Comparison of ENCODE assay signal across 8 mouse cellular contexts in the genomic region with DNA sequence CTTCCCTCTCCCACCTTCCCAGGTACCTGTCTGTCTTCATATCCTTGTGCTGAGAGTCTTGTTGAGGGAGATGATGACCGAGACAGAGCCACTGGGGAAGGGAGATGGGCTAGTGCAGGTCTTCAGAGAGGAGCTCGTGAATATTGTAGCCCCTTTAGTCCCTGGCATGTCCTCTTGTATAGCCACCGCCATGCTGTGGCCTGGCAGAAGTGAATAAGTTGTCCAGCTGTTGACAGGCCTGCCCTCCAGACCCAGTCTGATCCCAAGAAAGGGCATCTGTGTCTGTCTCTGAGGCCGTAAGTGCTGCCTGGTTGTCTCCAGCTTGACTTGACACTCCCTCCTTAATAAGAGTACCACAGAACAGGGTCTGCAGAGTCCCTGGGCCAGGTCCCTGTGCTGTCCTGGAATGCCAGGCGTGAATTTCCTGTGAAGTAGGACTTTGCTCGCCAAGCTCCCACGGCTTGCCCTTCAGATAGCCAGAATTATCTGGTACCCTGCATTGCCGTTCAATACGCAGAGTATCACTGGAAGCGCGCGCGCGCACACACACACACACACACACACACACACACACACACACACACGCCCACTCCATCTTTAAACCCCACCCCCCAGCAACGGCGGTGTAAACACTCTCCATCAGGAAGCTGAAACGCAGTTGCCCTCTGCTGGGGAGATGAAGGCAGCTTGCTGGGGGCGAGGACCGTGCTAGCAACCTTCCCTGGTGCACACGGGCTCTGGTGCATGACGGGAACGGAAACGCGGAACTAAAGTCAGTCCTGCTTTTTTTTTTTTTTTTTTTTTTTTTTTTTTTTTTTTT.
A peak's percentile ranks its signal among the peaks of the same experiment; 100 is the strongest.
DNase-seq lines count a peak whose midpoint lies in the region; ATAC-seq and TF ChIP-seq lines count a peak whose summit lies in the region.

No protein-coding gene starts in this region.

- H3K27ac ChIP-seq in bone marrow macrophage, adult 2 months (ENCODE audit: insufficient read depth, low read depth, low read length), result peak overlapping the region; percentile 33
- H3K27ac ChIP-seq in forebrain, embryonic 10.5 days, result peak overlapping the region; percentile 91
- H3K27ac ChIP-seq in heart, embryonic 15.5 days, result peak overlapping the region; percentile 81
- peak overlapping the region; percentile 13; the same call in 1 of the 2 replicates for H3K27ac ChIP-seq in liver, embryonic 13.5 days
- H3K27ac ChIP-seq in stomach, postnatal 0 days (replicated peaks), result peak overlapping the region; percentile 67

- TF ChIP-seq EP300 in stomach, postnatal 0 days (optimal IDR thresholded peaks at IDR 0.05), result no peak

- TF ChIP-seq CTCF in bone marrow macrophage, adult 2 months (IDR thresholded peaks at IDR 0.05; ENCODE audit: low read depth, low read length), result peak; percentile 39; the same call in 1 of the 2 replicates
- peak; percentile 94 for TF ChIP-seq CTCF in stomach, postnatal 0 days (IDR thresholded peaks at IDR 0.05; ENCODE audit: low read depth)

- peaks cover 33% of the 10 kb centered on the region for H3K4me1 ChIP-seq in bone marrow macrophage, adult 2 months (ENCODE audit: control insufficient read depth, insufficient read depth, low read length)
- peaks cover 41% of the 10 kb centered on the region for H3K4me1 ChIP-seq in forebrain, embryonic 10.5 days
- peaks cover 29% of the 10 kb centered on the region for H3K4me1 ChIP-seq in heart, embryonic 15.5 days (replicated peaks)
- peaks cover 31% of the 10 kb centered on the region for H3K4me1 ChIP-seq in liver, embryonic 13.5 days (replicated peaks)
- H3K4me1 ChIP-seq in stomach, postnatal 0 days (replicated peaks; ENCODE audit: control insufficient read depth, insufficient read depth), result peaks cover 3% of the 10 kb centered on the region

- no peaks in the 10 kb centered on the region for H3K36me3 ChIP-seq in forebrain, embryonic 10.5 days (replicated peaks)
- no peaks in the 10 kb centered on the region for H3K36me3 ChIP-seq in heart, embryonic 15.5 days
- no peaks in the 10 kb centered on the region for H3K36me3 ChIP-seq in liver, embryonic 13.5 days
- H3K36me3 ChIP-seq in stomach, postnatal 0 days (ENCODE audit: control insufficient read depth, insufficient read depth, low read length), result no peaks in the 10 kb centered on the region

- peak; percentile 90 for DNase-seq in A20 (ENCODE audit: low read depth, low spot score)
- peak; percentile 90 for DNase-seq in forebrain, embryonic 10.5 days (ENCODE audit: extremely low spot score, low spot score)
- DNase-seq in kidney, postnatal 14 days, result peak; percentile 92
- peak; percentile 71 for DNase-seq in liver, embryonic 13.5 days
- DNase-seq in neural tube, embryonic 10.5 days (ENCODE audit: extremely low spot score, low spot score), result peak; percentile 88
- DNase-seq in stomach, postnatal 0 days (ENCODE audit: low spot score), result peak; percentile 93

- no peak for TF ChIP-seq POLR2A in bone marrow macrophage, adult 2 months (IDR thresholded peaks at IDR 0.05; ENCODE audit: borderline replicate concordance, low read depth, low read length)

- H3K9ac ChIP-seq in heart, embryonic 15.5 days, result no peak overlapping the region
- H3K9ac ChIP-seq in liver, embryonic 13.5 days, result 0 out of 2 replicates have a peak overlapping the region, but pooled peaks have one; percentile 29
- H3K9ac ChIP-seq in stomach, postnatal 0 days (ENCODE audit: low read length), result no peak overlapping the region

- H3K4me3 ChIP-seq in bone marrow macrophage, adult 2 months (ENCODE audit: insufficient read depth, low read length), result peak overlapping the region; percentile 29
- peak overlapping the region; percentile 53 for H3K4me3 ChIP-seq in forebrain, embryonic 10.5 days
- H3K4me3 ChIP-seq in heart, embryonic 15.5 days, result peak overlapping the region; percentile 50
- peak overlapping the region; percentile 52 for H3K4me3 ChIP-seq in liver, embryonic 13.5 days (replicated peaks)
- H3K4me3 ChIP-seq in stomach, postnatal 0 days (ENCODE audit: low read depth, low read length), result peak overlapping the region; percentile 41

- 10% methylated on average over 25 of the region's 25 CpGs for WGBS in forebrain, embryonic 10.5 days
- WGBS in heart, embryonic 15.5 days, result 10% methylated on average over 25 of the region's 25 CpGs
- 11% methylated on average over 25 of the region's 25 CpGs for WGBS in liver, embryonic 13.5 days (ENCODE audit: insufficient replicate concordance)
- 12% methylated on average over 25 of the region's 25 CpGs for WGBS in stomach, postnatal 0 days

- peaks cover 15% of the 10 kb centered on the region for H3K27me3 ChIP-seq in forebrain, embryonic 10.5 days (ENCODE audit: poor library complexity, severe bottlenecking)
- H3K27me3 ChIP-seq in heart, embryonic 15.5 days, result no peaks in the 10 kb centered on the region
- peaks cover 10% of the 10 kb centered on the region for H3K27me3 ChIP-seq in liver, embryonic 13.5 days
- H3K27me3 ChIP-seq in stomach, postnatal 0 days (ENCODE audit: control insufficient read depth, insufficient read depth, low read length), result no peaks in the 10 kb centered on the region

- peak; percentile 92 for ATAC-seq in heart, embryonic 15.5 days (replicated peaks; ENCODE audit: insufficient number of reproducible peaks, insufficient read depth, low FRiP score, low read depth)
- ATAC-seq in liver, embryonic 13.5 days (ENCODE audit: low read depth), result peak; percentile 87
- peak; percentile 95 for ATAC-seq in stomach, postnatal 0 days (ENCODE audit: low FRiP score, low TSS enrichment)

- peak overlapping the region; percentile 78 for H3K4me2 ChIP-seq in heart, embryonic 15.5 days
- H3K4me2 ChIP-seq in liver, embryonic 13.5 days, result peak overlapping the region; percentile 74
- peak overlapping the region; percentile 67 for H3K4me2 ChIP-seq in stomach, postnatal 0 days (replicated peaks; ENCODE audit: low read depth)

- no peaks in the 10 kb centered on the region for H3K9me3 ChIP-seq in forebrain, embryonic 10.5 days
- H3K9me3 ChIP-seq in heart, embryonic 15.5 days (replicated peaks), result no peaks in the 10 kb centered on the region
- H3K9me3 ChIP-seq in liver, embryonic 13.5 days (replicated peaks), result no peaks in the 10 kb centered on the region
- no peaks in the 10 kb centered on the region for H3K9me3 ChIP-seq in stomach, postnatal 0 days (ENCODE audit: control insufficient read depth, low read length)

Comparison
In these comparisons a context has a peak if more than half of its experiments do, and no peak if none do; other contexts are left out.
1. Peak in every context shown above with its lines: DNase-seq, ATAC-seq, H3K4me3 ChIP-seq and H3K27ac ChIP-seq.
2. H3K27ac ChIP-seq: peak in every context shown above with its lines; median percentile 91 in forebrain, embryonic 10.5 days; 81 in heart, embryonic 15.5 days; 67 in stomach, postnatal 0 days; 33 in bone marrow macrophage, adult 2 months; 13 in liver, embryonic 13.5 days.